Comparison of ENCODE assay signal across 9 mouse cellular contexts in the genomic region with DNA sequence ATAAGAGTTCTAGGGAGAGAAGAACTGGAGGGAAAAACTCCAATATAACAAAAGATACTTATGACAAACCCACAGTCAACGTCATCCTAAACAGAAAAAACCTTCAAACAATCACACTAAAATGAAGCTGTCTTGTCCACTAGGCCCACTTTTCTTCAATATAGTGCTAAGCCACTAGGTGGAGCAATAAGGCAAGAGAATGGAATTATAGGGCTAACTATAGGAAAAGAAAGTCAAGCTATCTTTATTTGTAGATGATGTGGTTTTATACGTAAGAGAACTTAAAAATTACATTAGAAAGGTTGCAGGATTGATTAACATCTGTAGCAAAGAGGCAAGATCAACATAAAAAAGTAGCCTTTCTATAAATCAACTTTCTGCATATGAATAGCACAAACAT.
DNase-seq lines count a peak whose midpoint lies in the region; ATAC-seq and TF ChIP-seq lines count a peak whose summit lies in the region.
"Had no signal": no experiment of that assay in that cellular context is flagged by ENCODE, and none has a peak within 500 bp of the region (broad histone marks: within the 10 kb centered on the region; RNA-seq: fewer than 3 reads in every experiment).

No protein-coding gene starts in this region.

- no peaks in the 10 kb centered on the region for H3K27me3 ChIP-seq in cerebellum, adult 2 months (ENCODE audit: control insufficient read depth, insufficient read depth, low read length)
- H3K27me3 ChIP-seq: heart, embryonic 13.5 days had no signal

- TF ChIP-seq POLR2A in cerebellum, adult 2 months (IDR thresholded peaks at IDR 0.05; ENCODE audit: borderline replicate concordance, insufficient read depth, low read length): no peak
- TF ChIP-seq POLR2A in lung, adult 2 months (IDR thresholded peaks at IDR 0.05; ENCODE audit: borderline replicate concordance, extremely low read depth, low read depth, low read length): no peak

- no peak overlapping the region for H3K27ac ChIP-seq in cerebellum, adult 2 months (ENCODE audit: insufficient read depth, low read length)
- H3K27ac ChIP-seq: heart, embryonic 13.5 days had no signal

- H3K4me3 ChIP-seq in cerebellum, adult 2 months (replicated peaks; ENCODE audit: insufficient read depth, low read depth, low read length): no peak overlapping the region
- H3K4me3 ChIP-seq in lung, adult 2 months (replicated peaks; ENCODE audit: extremely low read depth, low read depth, low read length): no peak overlapping the region
- H3K4me3 ChIP-seq: heart, embryonic 13.5 days had no signal

- WGBS in cerebellum, adult 2 months: 13% methylated on average over 2 of the region's 2 CpGs
- WGBS in lung, adult 2 months: 13% methylated on average over 2 of the region's 2 CpGs

- peak in 1 of 2 experiments; percentile 33 for DNase-seq in cerebellum, adult 2 months
- no peak for DNase-seq in cerebellum, adult 11 months
- DNase-seq in left cerebral cortex, adult 11 months (ENCODE audit: low spot score): peak; percentile 7
- no peak for DNase-seq in left cerebral cortex, adult 8-10 months (ENCODE audit: low spot score in 2 of 2)
- DNase-seq in Muller cell, postnatal 12 days (ENCODE audit: inconsistent ontology term): peak; percentile 20
- no peak for DNase-seq in spleen, postnatal 14 days (ENCODE audit: low spot score in 2 of 2)
- DNase-seq in lung, adult 2 months: no peak

- H3K4me1 ChIP-seq in cerebellum, adult 2 months (ENCODE audit: control insufficient read depth, insufficient read depth, low read length): no peaks in the 10 kb centered on the region
- H3K4me1 ChIP-seq in lung, adult 2 months (ENCODE audit: control insufficient read depth, insufficient read depth, low read length): no peaks in the 10 kb centered on the region
- H3K4me1 ChIP-seq: heart, embryonic 13.5 days had no signal

- ATAC-seq in granulocyte monocyte progenitor cell, adult 5-6 weeks (replicated peaks; ENCODE audit: poor library complexity, severe bottlenecking): peak; percentile 50; the same call in 1 of the 2 replicates

- peak; percentile 40; the same call in 1 of the 2 replicates for TF ChIP-seq CTCF in cerebellum, adult 2 months (IDR thresholded peaks at IDR 0.05; ENCODE audit: borderline replicate concordance, insufficient read depth, low read depth, low read length)
- TF ChIP-seq CTCF in lung, adult 2 months (IDR thresholded peaks at IDR 0.05; ENCODE audit: insufficient read depth, low read length): no peak

Comparison
In these comparisons a context has a peak if more than half of its experiments do, and no peak if none do; other contexts are left out.
1. DNase-seq: peak in left cerebral cortex, adult 11 months (single experiment) and Muller cell, postnatal 12 days (single experiment); none in cerebellum, adult 11 months (single experiment), left cerebral cortex, adult 8-10 months (0 of 2), spleen, postnatal 14 days (0 of 2) and lung, adult 2 months (single experiment).